Mouse (Mus musculus) embryonic facial prominence, embryonic 13.5 days (tissue): Measurements from ENCODE around the gene Dgat2. TPM values are rescaled to one million over a fixed set of nuclear protein-coding genes. Genes with fewer than 3 reads are reported as not detected.

Source experiments
- ATAC-seq: fragments of 200-750 bp; cut with Nextera tagmentation; 2 replicates; pipeline ENCODE4 v1.8.0; 2017; ENCODE audit warnings: low read depth; ENCODE audit not compliant: insufficient number of reproducible peaks, insufficient read depth, low FRiP score, low TSS enrichment
- H3K27ac ChIP-seq: fragments of 300-500 bp; sonication (generic); 2 replicates; pipeline ENCODE4 v1.5.1; 2015; ENCODE audit warnings: moderate library complexity, mild to moderate bottlenecking, inconsistent platforms
- H3K27me3 ChIP-seq: fragments of 300-500 bp; sonication (generic); 2 replicates; pipeline ENCODE4 v1.6.1; 2015; ENCODE audit warnings: mild to moderate bottlenecking, inconsistent platforms
- H3K36me3 ChIP-seq: fragments of 300-500 bp; sonication (generic); 2 replicates; pipeline ENCODE4 v1.6.1; 2015; ENCODE audit warnings: mild to moderate bottlenecking, inconsistent platforms
- H3K4me1 ChIP-seq: fragments of 300-500 bp; sonication (generic); 2 replicates; pipeline ENCODE4 v1.6.1; 2015; ENCODE audit warnings: inconsistent platforms
- H3K4me2 ChIP-seq: fragments of 300-500 bp; sonication (generic); 2 replicates; pipeline ENCODE4 v1.6.1; 2015; ENCODE audit warnings: moderate library complexity, mild to moderate bottlenecking, inconsistent platforms
- H3K4me3 ChIP-seq: fragments of 300-500 bp; sonication (generic); 2 replicates; pipeline ENCODE4 v1.5.1; 2015; ENCODE audit warnings: mild to moderate bottlenecking, inconsistent platforms
- H3K9ac ChIP-seq: fragments of 300-500 bp; sonication (generic); 2 replicates; pipeline ENCODE4 v1.6.1; 2015; ENCODE audit warnings: mild to moderate bottlenecking, inconsistent platforms
- H3K9me3 ChIP-seq: fragments of 300-500 bp; sonication (generic); 2 replicates; pipeline ENCODE4 v1.6.1; 2016; ENCODE audit warnings: inconsistent platforms
- WGBS: fragments of 180-500 bp; shearing (Covaris S2); methylation state at CpG from one replicate; pipeline ENCODE4 v1.1.7; 2015; ENCODE audit warnings: mixed read lengths; 5-methylcytosine and 5-hydroxymethylcytosine counted together
- polyA plus RNA-seq: library from polyadenylated mRNA; unstranded; fragments of >200 nt; fragmentation: Nextera tagmentation; extraction: Ambion mirVana; gene quantifications from 2 replicates; pipeline ENCODE4 v1.2.1, GENCODE M21; 2015

Dgat2 gene
- polyA plus RNA-seq, 1 experiment from 2014 or later = 17.6 TPM

GRCm38 (mm10) chr7:99133811-99134402 is 48.6 kb downstream of the Dgat2 start:
- no peak overlapping the region for H3K4me3 ChIP-seq
- WGBS = 86% methylated on average over 8 of the region's 8 CpGs
- H3K9me3 ChIP-seq = no peaks in the 10 kb centered on the region
- peaks cover 2% of the 10 kb centered on the region; the same call in 1 of the 2 replicates for H3K36me3 ChIP-seq
- H3K4me2 ChIP-seq = no peak overlapping the region
- peaks cover 17% of the 10 kb centered on the region for H3K4me1 ChIP-seq
- H3K27ac ChIP-seq = no peak overlapping the region
- H3K9ac ChIP-seq = no peak overlapping the region
- no peak for ATAC-seq
- H3K27me3 ChIP-seq = no peaks in the 10 kb centered on the region

DNA sequence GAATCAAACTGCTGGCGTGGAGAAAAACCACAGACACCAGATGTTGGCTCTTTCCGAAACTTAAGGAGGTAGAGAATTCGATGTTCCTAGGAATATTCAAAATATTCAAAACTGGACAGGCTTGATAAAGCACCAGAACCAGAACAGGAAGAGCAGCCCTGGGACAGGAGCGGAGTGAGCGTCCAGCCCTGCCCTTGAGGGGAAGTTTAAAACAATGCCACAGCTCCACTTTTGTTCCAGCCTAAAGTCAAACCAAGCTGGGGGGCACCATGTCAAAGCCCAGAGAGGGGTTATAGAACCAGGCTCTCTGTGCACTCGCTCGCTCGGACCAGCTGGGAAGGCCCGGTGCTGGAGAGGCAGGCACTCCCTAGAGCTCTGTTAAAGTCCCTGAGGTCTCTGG is 49.9 kb downstream of the Dgat2 start:
- H3K27ac ChIP-seq = peak overlapping the region; percentile 49; the same call in 1 of the 2 replicates

DNA sequence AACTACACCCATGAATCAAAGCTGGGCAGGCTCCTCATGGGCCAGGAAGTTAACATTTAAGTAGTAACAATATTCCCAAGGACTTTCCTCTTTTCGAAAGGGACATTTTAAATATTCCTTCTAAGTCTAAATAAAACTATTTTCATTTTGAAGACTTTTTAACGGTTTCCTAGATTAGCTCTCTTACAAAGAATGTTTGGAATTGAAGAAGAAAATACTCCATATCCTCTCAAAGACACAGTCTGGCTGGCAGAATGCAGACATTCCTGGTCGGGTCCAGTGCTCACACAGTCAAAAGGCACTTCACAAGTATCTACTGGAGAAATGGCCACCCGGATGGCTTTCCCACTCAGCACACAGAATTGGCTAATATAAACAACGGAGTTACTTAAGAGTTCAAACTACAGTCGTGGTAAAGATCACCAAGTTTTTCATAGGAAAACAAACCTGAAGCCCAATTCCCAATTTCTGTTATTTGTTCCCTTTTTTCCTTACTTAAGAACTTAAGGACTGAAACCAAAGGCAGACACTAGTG is 50.6 kb downstream of the Dgat2 start:
- ATAC-seq = no peak
- no peaks in the 10 kb centered on the region for H3K9me3 ChIP-seq
- H3K4me1 ChIP-seq = peaks cover 37% of the 10 kb centered on the region
- WGBS = 69% methylated on average over 6 of the region's 6 CpGs
- peak overlapping the region; percentile 49; the same call in 1 of the 2 replicates for H3K27ac ChIP-seq
- no peaks in the 10 kb centered on the region for H3K27me3 ChIP-seq
- no peak overlapping the region for H3K4me3 ChIP-seq
- no peak overlapping the region for H3K4me2 ChIP-seq
- peaks cover 2% of the 10 kb centered on the region; the same call in 1 of the 2 replicates for H3K36me3 ChIP-seq
- no peak overlapping the region for H3K9ac ChIP-seq

More for the DNA sequence above, 49.9 kb downstream of the Dgat2 start:
- Histone ChIP-seq H3K4me3 (no peak overlapping the region), H3K4me1 (peaks cover 30% of the 10 kb centered on the region), H3K9me3 (no peaks in the 10 kb centered on the region), H3K27me3 (no peaks in the 10 kb centered on the region), H3K4me2 (no peak overlapping the region), H3K36me3 (peaks cover 2% of the 10 kb centered on the region; the same call in 1 of the 2 replicates), H3K9ac (no peak overlapping the region)
- 74% methylated on average over 9 of the region's 9 CpGs for WGBS
- no peak for ATAC-seq

DNA sequence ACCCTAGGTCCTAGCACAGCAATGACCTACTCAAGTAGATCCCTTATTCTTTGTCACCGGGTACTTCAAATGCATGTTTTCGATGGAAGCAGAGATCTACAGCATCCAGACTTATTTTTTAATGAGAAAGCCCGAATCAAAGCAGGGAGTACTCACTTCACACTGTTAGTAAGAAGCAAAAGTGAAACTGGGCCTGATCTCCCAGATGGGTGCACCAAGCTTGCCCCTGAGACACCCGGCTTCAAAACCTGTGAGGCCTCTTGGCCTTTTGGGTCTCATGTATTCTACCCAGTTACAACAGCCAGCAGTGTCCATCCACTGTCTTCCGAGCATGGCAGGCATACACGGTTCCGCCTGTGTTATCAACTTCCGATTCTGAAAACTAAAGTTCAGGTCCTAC is 53.6 kb downstream of the Dgat2 start:
- WGBS = 91% methylated on average over 8 of the region's 8 CpGs
- Histone ChIP-seq H3K27me3 (no peaks in the 10 kb centered on the region), H3K27ac (no peak overlapping the region; the same call in 1 of the 2 replicates), H3K4me3 (no peak overlapping the region), H3K9ac (no peak overlapping the region), H3K4me2 (no peak overlapping the region), H3K9me3 (peaks cover 9% of the 10 kb centered on the region; the same call in 1 of the 2 replicates), H3K36me3 (no peaks in the 10 kb centered on the region), H3K4me1 (peaks cover 47% of the 10 kb centered on the region)
- no peak for ATAC-seq

GRCm38 (mm10) chr7:99128020-99128950 is 54.2 kb downstream of the Dgat2 start:
- WGBS = 33% methylated on average over 10 of the region's 10 CpGs
- Histone ChIP-seq H3K9me3 (peaks cover 9% of the 10 kb centered on the region; the same call in 1 of the 2 replicates), H3K9ac (0 out of 2 replicates have a peak overlapping the region, but pooled peaks have one; percentile 6), H3K4me1 (peaks cover 47% of the 10 kb centered on the region), H3K4me3 (no peak overlapping the region), H3K4me2 (0 out of 2 replicates have a peak overlapping the region, but pooled peaks have one; percentile 7), H3K36me3 (no peaks in the 10 kb centered on the region), H3K27ac (peak overlapping the region; percentile 72), H3K27me3 (no peaks in the 10 kb centered on the region)
- no peak for ATAC-seq

DNA sequence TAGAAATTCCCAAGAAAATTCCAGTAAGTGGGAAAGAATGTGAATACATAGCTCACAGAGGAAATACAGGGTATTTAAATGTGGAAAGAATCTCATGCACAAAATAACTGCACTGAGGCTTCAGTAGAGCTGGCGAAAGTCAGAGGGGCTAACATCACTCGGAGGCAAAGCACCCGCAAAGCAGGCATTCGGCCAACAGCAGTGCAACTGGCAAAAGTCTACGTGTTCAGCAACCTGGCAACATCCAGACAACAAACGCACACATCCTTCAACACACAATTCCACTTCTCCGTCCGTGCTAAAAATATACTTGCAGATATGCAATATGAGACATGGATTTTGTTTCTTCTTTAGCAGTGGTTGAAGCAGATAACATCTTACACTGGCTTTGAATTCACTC is 56.5 kb downstream of the Dgat2 start:
- no peaks in the 10 kb centered on the region for H3K27me3 ChIP-seq
- WGBS = 61% methylated on average over 8 of the region's 8 CpGs
- peaks cover 9% of the 10 kb centered on the region; the same call in 1 of the 2 replicates for H3K9me3 ChIP-seq
- H3K9ac ChIP-seq = no peak overlapping the region
- no peak overlapping the region for H3K4me2 ChIP-seq
- peaks cover 40% of the 10 kb centered on the region for H3K4me1 ChIP-seq
- H3K27ac ChIP-seq = peak overlapping the region; percentile 60
- ATAC-seq = no peak
- H3K4me3 ChIP-seq = no peak overlapping the region
- H3K36me3 ChIP-seq = no peaks in the 10 kb centered on the region

GRCm38 (mm10) chr7:99122651-99123050 is 59.9 kb downstream of the Dgat2 start:
- Histone ChIP-seq H3K4me2 (no peak overlapping the region), H3K27me3 (no peaks in the 10 kb centered on the region), H3K4me3 (no peak overlapping the region), H3K9me3 (peaks cover 9% of the 10 kb centered on the region; the same call in 1 of the 2 replicates), H3K36me3 (no peaks in the 10 kb centered on the region), H3K4me1 (peaks cover 18% of the 10 kb centered on the region), H3K27ac (no peak overlapping the region), H3K9ac (no peak overlapping the region)
- WGBS = 76% methylated on average over 5 of the region's 5 CpGs
- no peak for ATAC-seq

DNA sequence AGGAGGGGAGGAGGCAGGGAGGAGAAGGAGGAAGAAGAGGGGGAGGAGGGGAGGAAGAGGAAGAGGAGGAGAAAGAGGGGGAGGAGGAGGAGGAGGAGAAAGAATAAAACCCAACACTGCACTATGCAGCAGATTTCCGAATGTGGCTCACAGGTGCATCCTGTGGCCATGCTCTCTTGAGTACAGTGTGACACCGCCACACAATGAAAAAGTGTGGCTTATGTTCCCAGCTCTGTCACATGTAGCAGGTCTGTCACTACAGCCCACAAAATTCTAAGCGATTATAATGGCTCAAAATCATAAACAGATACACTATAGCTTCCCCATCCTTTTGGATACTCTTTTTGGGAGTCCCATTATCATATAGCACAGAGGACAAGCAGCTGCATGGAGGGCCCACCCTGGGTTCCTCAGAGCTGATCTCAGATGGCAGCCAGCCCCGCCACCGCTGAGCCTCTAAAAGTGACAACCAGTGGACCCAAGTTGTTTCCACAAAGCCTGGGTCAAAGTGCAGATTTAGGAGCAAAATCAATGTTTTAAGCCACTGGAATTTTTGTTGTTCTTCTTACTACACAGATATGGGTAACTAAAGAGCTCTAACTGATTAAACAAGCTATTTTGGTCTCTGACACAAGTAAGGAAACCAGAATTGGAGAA is 61.5 kb downstream of the Dgat2 start:
- H3K4me3 ChIP-seq = no peak overlapping the region
- H3K27ac ChIP-seq = no peak overlapping the region
- no peak overlapping the region for H3K4me2 ChIP-seq
- H3K4me1 ChIP-seq = peaks cover 1% of the 10 kb centered on the region
- 85% methylated on average over 5 of the region's 5 CpGs for WGBS
- ATAC-seq = no peak
- no peaks in the 10 kb centered on the region for H3K27me3 ChIP-seq
- peaks cover 9% of the 10 kb centered on the region; the same call in 1 of the 2 replicates for H3K9me3 ChIP-seq
- no peak overlapping the region for H3K9ac ChIP-seq
- H3K36me3 ChIP-seq = peaks cover 2% of the 10 kb centered on the region; the same call in 1 of the 2 replicates

DNA sequence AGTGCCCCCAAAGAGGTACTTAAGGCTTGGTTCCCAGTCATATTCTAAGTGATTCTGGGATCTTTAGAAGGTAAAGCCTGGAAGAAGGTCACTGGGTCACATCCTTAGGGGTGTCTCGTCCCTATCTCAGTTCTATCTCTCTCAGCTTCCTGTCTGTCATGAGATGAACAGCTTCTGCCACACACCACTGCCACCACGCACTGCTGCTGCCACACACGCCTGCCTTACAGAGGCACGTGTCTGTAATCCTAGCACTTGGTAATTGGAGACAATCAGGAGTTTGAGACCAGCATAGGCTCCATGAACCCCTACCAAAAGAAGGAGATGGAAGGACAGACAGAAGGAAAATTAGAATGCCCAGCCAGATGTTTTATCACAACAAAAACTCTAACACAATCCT is 62.4 kb downstream of the Dgat2 start:
- 61% methylated on average over 4 of the region's 4 CpGs for WGBS
- no peak overlapping the region for H3K27ac ChIP-seq
- no peak for ATAC-seq

GRCm38 (mm10) chr7:99116781-99117180 is 65.7 kb downstream of the Dgat2 start:
- 66% methylated on average over 3 of the region's 3 CpGs for WGBS
- H3K36me3 ChIP-seq = peaks cover 12% of the 10 kb centered on the region; the same call in 1 of the 2 replicates
- no peak overlapping the region for H3K4me2 ChIP-seq

More for the DNA sequence above, 62.4 kb downstream of the Dgat2 start:
- Histone ChIP-seq H3K9me3 (peaks cover 9% of the 10 kb centered on the region; the same call in 1 of the 2 replicates), H3K9ac (no peak overlapping the region), H3K4me3 (no peak overlapping the region), H3K4me2 (no peak overlapping the region), H3K36me3 (peaks cover 7% of the 10 kb centered on the region; the same call in 1 of the 2 replicates), H3K4me1 (no peaks in the 10 kb centered on the region), H3K27me3 (no peaks in the 10 kb centered on the region)

More at GRCm38 (mm10) chr7:99116781-99117180, 65.7 kb downstream of the Dgat2 start:
- Histone ChIP-seq H3K27me3 (no peaks in the 10 kb centered on the region), H3K9me3 (no peaks in the 10 kb centered on the region), H3K4me3 (no peak overlapping the region), H3K27ac (no peak overlapping the region), H3K9ac (no peak overlapping the region), H3K4me1 (0 out of 2 replicates have a peak, but pooled peaks cover 2% of the 10 kb centered on the region)
- no peak for ATAC-seq
